Mouse (Mus musculus) spleen, adult 10 weeks (tissue): ENCODE results near the gene Rnft1. TPM values are rescaled to one million over a fixed set of nuclear protein-coding genes. Genes with fewer than 3 reads are reported as not detected.

Experiments
- polyA plus RNA-seq: library from polyadenylated mRNA; stranded (reverse); fragments of 350-450 nt; fragmentation: Illumina TruSeq; extraction: RNeasy Lipid Tissue Mini Kit (QIAGEN cat#74804); gene quantifications from one replicate; pipeline ENCODE4 v1.2.3, GENCODE M21; 2015; ENCODE audit warnings: low replicate concordance; ENCODE audit not compliant: insufficient read depth

Rnft1 gene
- 37.6 TPM for polyA plus RNA-seq

GRCm38 (mm10) chr11:86484101-86484868, at the start of gene Rnft1:
Gene Rnft1 (plus strand): TSS chr11:86484657.

GRCm38 (mm10) chr11:86544639-86545299, 60.3 kb downstream of the Rnft1 start, which contains the start of the genes Rps6kb1 and Tubd1:
Gene Rps6kb1 (minus strand): TSS chr11:86544805.
Gene Tubd1 (plus strand): TSS chr11:86544991.

Other genes with a start within 250 kb of the Rnft1 start
- 19.5 TPM for gene Ints2, start 227.1 kb upstream of the Rnft1 start, polyA plus RNA-seq
- 92.9 TPM for gene Med13, start 127.1 kb upstream of the Rnft1 start, polyA plus RNA-seq
- 57.9 TPM for gene Rps6kb1, start 60.1 kb downstream of the Rnft1 start, polyA plus RNA-seq
- gene Tubd1, start 60.3 kb downstream of the Rnft1 start, polyA plus RNA-seq: 12.6 TPM
- 163 TPM for gene Vmp1, start 199.2 kb downstream of the Rnft1 start, polyA plus RNA-seq
- gene Ptrh2, start 199.3 kb downstream of the Rnft1 start, polyA plus RNA-seq: 16.7 TPM